Mouse (Mus musculus) thymus, postnatal 14 days (tissue): Measurements from ENCODE around the gene Prkag3.
A peak's percentile ranks its signal among the peaks of the same experiment; 100 is the strongest.

Source experiments
- DNase-seq: peaks from one replicate; pipeline ENCODE4 v3.0.0; 2021

The Prkag3 gene

DNA sequence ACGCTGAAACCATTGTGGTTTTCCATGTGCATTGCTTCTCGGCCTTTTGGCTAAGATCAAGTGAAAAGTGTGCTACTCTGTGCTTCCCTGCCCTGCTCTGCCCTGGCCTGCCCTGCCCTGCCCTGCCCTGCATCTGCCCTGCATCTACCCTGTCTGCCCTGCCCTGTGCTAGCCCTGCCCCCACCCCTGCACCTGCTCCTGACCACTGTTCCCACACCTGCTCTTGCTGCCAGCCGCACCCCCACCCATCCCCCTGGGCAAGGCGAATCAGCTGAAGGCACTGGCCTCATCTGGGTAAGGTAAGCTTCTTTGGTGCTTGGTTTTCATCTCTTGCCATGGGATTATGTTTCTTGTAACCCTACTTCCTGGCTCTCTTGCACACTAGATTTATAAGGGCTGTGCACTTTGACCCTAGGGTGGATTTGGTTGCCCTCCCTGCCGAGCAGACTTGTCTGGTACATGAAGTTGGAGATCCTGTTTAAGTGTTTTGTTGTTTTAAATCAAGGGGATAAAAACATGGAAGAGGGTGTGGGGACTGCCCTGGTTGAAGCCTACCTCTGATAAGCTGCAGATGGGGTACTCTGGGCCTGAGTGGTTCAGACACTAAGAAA, 5.3 kb upstream of the Prkag3 start:
- DNase-seq = peak; percentile 51

DNA sequence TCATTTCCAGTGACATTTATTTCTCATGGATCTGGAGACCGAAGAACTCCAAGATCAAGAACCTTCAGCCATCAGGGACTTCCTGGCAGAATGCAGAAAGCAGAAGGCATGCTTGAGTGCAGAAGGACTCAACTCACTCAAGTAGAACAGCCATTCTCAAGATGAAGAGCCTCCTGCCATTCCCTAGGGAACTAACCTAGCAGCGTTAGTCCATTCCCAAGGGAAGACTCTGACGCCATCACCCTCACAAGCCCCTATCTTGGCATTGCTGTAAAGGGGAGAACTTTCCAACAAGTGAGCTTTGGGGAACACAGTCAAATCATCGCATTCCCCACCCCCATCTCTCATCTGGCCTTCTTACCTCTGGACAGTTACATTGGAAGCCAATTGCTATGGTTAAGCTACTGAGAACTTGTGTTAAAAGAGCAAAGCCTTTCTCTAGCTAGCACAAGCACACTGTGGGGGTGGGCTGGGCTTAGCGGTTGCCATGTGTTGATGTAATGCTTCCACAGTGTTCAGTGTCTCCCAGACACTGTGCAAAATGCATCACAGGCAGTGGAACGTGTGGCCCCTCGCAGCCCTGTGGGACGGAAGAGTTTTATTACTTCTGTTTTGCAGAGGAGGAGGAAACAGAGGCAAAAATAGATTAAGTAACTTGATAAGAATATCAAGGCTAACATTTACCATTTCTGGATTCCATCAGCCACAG, 4.4 kb upstream of the Prkag3 start:
- DNase-seq = no peak

DNA sequence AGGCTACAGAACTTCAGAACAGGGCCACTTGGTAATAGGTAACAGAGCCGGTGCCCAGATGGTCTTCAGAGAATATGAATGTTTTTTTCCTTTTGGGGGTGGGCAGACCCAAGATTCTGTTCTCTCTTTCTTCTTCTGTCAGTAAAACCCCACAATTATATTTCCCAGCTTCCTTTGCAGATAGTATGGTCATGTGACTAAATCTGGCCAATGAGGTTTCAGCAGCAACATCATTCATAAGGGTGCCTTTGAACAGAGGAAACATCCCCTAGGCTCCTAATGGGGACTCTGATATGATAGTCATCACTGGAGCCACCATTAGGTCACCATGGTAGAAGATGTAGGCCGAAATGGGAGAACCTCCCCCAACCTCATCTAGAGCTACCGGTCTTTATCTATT, 3.8 kb upstream of the Prkag3 start:
- DNase-seq = no peak

DNA sequence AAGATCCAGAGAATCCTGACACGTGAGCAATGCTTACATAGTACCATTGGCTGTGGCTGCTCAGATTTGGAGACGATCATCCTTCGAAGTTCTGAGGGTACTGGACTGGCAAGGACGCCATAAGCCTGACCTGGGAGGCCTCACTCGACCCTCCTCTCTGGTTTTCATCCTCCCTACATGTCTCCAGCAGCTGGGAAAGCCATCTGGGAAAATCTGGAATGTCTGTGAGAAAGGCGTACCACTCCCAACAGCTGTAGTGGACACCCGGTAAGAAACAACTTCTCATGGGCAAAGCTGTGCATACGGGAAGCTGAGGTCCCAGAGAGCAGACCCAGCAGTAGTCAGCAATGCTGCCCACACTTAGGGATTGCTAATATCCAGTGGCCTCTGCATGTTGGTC, 3.1 kb upstream of the Prkag3 start:
- no peak for DNase-seq

DNA sequence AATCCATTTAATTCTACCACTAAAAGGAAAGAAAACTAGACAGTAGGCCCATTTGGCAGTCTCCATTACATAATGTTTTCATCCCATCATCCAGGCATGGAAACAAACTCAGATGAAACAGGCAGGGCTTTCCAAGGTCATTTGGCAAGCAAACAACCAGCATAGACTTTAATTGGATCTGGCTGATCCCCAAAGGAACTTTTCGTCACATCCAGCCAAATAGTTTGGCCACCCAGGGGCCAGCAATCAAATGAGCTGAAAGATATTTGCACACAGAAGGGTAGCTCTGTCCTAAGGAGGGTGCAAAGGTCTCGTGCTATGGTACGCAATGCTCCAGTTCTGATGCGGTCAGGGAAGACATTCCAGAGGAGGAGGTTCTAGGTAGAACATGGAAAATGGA, 1.7 kb upstream of the Prkag3 start:
- no peak for DNase-seq

DNA sequence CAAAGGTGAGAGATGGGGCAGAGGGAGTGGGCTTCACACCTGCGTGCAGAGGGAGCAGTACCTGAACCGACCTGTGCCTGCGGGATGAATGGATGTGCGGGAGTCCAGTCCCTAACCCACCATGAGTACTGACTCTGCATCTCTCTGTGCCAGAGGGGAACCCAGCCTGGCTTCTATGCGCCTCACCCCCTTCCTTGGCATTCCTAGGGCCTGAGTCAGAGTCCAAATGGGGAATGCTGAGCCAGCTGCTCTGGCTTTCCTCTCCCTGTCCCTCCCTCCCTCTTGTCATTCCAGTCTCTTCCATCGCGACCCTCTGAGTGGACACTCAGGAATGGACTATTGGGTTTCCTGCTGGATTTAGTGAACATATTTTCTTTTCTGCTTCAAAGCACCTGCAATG, 280 bp upstream of the Prkag3 start:
- no peak for DNase-seq

DNA sequence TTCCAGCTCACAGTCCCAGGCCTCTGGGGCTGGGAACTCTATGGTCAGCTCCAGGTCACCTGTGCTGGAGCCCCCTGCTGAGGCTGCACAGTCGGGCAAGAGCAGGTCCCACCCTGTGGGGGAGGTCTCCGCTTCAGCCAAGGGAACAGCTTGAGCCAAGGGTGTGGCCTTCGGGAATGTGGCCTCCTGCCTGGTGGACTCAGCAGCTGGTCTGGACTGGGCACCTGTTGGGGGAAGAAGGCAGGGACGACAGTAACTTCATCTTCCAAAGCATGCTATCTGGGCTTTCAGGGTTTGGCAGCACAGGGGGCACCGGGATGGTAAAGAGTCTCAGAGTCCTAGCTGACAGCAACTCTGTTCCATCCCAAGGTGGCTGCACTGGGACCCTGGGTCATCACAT, 1.7 kb downstream of the Prkag3 start:
- no peak for DNase-seq

DNA sequence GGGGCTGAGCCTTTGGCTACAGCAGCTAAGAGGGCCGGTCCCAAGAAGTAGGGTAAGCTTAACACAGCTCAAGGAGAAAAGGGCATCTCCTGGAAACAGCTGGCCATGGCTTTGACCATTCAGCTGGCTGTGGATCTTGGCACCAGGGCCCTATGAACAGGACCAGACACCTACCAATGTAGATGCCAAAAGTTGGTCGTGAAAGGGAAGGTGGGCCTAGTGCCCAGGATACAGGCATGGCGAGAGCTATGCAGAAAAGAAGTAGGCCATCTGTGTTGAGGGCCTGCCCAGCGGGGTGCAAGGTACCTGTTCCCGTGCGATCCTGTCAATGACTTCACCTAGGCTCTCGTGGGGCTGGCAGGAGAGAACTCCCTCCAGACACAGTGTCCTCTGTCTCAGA, 8.2 kb downstream of the Prkag3 start:
- no peak for DNase-seq

DNA sequence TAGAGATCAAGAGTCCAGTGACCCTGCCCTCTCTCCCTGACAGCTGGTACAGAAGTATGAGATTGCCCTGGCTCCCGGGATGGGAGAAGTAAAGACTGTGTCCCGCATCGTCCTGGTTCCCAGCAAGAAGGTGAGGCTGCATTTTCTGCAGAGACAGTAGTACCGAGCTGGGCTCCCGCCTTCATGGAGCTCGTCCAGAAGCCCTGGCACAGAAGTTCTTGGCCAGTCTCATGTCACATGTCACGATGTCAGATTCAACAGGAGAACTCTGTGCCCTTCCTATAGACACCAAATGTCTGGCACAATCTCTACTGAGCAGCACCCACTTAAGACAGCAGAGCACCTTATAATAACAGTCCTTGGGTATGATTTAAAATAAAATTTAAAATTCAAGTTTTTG, 11.5 kb downstream of the Prkag3 start:
- DNase-seq = no peak

DNA sequence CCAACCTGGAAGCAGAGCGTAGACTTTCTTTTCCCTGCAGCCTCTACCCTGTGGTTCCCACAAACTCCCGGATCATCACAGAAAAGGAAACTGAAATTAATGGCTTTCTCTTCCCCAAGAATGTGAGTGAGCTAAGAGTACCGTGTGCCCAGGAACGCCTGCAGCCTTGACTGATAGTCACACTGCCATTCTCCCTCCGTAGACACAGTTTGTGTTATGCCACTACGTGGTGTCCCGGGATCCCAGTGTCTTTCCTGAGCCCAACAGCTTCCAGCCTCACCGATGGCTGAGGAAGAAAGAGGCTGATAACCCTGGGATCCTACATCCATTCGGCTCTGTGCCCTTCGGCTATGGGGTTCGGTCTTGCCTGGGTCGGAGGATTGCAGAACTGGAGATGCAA, 12.0 kb downstream of the Prkag3 start:
- no peak for DNase-seq

DNA sequence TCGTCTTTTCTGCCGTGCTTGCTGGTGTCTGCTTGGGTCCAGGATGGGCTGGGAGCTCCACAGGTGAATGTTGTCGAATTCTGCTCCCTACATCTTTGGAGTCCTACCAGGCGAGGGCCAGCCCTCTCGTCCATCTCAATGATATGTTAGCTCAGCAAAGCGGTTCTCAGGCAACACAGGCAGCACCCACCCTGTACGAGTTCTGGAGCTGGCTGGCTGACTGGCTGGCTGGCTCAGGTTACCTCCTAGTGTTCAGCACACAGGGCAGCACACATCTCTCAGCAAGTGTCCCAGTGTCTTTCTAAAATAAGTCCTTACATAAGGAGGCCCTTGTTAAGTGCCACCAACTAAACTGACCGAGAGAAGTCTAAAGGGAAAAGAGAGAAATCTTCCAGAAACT, 20.6 kb downstream of the Prkag3 start:
- no peak for DNase-seq

DNA sequence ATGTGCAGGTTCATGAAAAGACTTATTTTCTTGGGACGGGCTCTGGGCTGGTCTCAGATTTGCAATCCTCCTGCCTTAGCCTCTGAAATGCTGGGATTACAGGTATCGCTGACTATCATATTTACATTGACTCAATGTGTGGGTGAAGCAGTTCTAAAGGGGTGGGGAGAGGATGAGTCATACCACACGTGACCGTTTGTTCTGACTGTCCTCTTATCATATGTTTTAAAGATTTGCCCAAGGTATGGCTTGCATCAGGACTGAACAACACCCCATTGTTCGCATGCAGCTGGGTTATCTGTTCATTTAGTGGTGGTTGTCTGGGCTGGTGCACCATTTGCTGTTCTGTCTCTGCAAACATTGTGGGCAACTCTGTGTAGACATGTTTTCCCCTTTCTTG, 22.3 kb downstream of the Prkag3 start:
- no peak for DNase-seq

DNA sequence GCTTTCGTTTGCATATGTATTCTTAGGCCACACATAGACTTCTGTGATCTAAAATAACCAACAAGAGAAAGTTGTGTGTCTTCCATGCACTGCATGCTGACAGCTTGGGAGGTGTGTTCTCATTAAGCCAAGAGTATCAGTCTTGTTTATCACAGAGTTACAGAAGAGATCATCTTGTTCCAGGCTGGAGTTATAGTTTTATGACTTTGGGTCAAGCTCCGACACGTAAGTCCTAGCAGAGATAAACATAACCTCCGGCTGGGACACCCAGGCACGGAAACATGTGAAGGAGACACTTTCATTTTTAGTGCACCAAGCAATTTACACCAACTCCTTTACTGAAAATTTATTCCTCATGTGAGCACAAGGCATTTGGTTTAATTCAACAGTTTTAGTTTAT, 22.9 kb downstream of the Prkag3 start:
- no peak for DNase-seq

DNA sequence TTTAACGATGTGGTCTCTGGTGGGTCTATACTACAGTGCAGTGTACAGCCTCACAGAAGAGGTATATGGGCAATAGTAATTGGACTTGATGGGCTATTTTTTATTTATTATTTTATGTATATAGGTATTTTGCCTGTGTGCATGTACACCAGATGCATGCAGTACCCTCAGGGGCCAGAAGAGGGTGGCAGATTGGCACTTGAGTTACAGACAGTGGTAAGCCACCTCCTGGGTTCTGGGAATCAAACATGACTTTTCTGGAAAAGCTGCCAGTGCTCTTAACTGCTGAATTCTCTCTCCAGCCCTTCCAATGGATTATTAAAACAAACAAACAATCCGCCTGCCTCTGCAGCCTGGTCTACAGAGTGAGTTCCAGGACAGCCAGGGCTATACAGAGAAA, 25.3 kb downstream of the Prkag3 start:
- DNase-seq = peak; percentile 36

DNA sequence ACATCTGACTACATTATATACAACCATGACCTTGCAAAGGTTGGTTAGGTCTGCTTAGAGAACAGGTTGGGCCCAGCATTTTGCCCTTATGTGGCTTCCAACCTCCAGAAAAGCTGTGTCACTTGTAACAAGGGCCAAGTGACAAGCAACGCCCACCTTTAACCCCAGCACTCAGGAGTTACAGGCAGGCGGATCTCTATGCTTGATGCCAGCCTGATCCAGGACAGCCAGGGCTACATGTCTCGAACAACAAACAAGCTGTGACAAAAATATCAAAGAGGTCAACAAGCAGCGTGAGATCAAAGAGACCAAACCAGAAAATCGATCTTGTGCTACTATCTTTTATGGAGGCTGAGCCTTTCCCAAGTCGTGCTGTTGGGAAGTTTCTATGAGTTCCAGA, 27.4 kb downstream of the Prkag3 start:
- no peak for DNase-seq

DNA sequence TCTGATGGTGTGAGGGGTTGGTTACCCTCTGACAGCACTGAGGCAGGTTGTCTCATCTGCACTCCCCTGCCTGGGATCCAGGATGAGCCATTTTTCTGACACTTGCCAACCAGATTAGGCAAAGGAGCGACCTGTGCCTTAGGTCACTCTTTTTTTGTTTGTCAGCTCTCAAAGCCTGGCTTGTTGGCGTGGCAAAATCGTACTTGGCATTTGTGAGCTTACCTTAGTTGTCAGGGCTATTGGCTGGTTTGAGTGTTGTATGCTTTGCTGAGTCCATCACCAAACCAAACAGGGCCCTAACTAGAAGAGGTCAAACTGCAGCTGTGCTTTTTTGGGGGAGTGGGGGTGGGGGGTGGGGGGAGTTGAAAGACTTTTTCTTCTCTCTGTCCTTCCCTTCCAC, 29.7 kb downstream of the Prkag3 start:
- no peak for DNase-seq

DNA sequence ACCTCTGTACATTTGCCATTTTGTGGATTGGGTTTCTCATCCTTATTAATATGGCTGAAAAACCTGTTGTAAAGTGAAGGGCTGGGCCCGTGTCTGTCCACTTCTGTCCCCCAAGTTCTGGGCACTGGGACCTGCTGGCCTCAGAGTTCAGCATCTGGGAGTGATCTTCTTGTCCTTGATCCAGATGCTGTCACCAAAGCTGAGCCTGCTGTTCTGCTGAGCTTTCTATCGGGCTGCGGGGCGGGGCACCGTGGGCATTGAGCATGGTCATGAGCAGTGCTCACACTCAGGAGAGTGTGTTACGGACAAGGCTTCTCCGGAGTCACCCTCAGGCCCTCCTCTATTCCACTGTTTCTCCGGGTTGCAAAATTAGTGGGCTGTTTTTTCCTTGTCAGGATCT, 30.9 kb downstream of the Prkag3 start:
- DNase-seq = no peak

DNA sequence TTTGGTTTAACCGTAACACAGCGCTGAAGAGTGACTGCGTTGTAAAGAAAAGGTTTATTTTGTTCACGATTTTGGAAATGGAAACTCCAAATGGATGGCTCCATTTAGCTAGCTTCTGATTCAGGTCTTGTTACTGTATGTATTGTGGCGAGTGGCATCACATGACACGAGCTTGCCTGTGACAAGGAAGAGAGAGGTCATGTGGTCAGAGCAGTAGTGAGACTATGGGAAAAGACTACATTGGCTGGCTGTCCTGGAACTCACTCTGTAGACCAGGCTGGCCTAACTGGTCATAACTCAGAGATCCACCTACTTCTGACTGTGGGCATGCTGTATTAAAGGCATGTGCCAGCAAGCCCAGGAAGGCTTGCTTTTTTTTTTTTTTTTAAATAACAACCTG, 33.1 kb downstream of the Prkag3 start:
- DNase-seq = no peak

DNA sequence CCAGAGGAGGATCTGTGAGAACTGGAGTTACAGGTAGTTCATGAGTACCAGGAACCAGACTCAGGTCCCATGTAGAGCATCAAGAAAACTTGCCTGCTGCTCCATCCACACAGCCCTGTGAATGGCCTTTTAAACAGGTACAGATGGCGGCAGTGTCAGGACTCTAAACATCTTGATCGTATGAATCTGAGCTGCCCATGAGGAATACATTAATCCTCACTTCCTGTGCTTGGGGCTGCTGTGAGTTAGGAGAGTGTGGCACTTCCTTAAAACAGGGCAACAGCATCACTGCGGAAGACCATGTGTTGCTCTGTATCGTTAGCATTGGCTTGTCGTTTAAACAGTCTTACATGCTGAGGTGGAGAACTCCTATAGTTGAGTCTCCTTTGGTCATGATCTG, 33.6 kb downstream of the Prkag3 start:
- DNase-seq = no peak

DNA sequence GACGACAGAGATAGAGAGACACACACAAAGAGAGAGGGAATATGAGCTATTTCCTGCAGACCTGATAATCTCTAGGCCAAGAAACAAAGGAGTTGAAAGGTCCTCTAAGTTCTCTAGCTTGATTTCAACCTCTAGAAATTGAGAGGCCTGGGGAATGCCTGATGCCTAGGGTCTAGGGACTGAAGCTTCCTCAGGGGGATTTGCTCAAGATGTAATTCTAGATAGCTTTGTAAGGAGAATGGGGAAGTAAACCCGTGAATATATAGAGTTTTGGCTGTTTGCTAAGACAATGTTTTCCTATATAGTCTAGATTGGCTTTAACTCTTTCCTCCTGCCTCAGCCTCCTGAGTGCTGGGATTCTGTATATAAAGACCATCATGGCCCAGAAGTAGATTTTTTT, 34.1 kb downstream of the Prkag3 start:
- no peak for DNase-seq

DNA sequence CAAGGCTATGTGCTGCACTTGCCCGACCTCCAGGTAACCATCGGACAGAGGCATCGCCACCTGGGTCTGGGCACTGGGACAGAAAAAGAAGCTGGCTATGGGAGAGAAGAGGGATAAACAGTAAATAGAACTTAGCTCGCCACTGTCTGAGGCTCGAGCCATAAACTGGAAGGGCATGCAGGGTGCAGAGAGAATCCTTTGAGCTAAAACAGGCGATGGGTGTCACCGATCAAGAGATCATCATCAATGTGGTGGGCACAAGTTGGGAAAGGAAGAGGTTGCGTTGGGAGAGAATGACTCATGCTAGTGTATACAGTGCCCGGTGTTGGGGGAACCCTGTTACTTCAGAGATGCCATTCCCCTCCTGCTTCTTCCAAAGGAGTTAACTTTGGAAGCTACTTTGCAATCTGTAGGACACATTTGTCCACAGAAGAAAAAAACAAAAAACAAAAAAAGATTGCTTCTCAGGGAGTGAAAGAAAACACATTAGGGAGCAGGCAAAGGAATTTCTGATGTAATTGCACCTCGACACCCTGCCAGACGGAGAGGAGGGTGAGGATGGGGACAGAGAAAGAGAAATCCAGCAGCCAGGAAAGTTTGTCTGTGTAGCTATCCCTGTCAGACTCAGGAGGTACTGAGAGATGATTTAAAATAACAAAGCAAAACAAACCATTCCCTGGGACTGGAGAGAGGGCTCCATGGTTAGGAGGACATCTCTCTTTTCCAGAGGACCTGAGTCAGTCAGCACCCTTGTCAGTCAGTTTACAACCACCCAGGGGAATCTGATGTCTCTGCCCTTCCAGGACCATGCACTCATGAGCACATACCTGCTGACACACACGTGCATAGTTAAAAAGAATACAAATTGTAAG, 34.9 kb downstream of the Prkag3 start:
- no peak for DNase-seq

DNA sequence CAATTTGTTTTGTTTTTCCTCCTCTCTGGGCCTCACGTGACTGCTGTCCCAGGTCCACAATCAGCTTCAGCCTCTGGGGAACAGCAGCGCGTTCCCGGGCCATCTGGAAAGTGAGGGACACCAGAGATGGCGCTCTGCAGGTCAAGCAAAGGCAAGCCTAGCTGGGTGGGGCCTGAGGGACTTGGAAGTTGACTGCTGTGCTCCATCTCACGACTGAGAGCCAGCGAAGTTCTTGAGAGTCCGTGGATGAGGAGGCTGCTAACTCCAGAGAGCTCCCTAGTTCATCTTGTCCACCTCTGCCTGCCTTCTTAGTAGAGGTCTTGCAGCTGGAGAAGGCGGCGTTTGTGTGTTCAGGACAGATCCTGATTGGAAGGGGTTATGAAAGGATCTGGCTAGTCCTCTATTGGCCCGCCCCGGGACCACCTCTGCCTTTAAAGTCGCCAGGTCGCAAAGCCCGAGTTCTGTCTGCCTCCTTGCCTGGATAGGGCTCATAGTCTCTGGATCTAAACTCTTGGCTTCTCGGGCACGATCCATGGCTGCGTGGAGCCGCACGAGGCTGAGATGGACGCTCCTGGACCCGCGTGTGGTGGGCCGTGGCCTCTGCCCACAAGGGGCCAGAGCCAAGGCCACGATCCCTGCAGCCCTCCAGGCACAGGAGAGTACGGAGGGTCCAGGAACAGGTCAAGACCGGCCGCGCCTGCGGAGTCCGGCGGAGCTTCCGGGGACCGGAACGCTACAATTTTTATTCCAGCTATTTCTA, 35.7 kb downstream of the Prkag3 start, which contains the start of gene Cyp27a1:
Gene Cyp27a1 (plus strand): TSS at position 476 of the 760 bp plus-strand sequence.
- DNase-seq = no peak

DNA sequence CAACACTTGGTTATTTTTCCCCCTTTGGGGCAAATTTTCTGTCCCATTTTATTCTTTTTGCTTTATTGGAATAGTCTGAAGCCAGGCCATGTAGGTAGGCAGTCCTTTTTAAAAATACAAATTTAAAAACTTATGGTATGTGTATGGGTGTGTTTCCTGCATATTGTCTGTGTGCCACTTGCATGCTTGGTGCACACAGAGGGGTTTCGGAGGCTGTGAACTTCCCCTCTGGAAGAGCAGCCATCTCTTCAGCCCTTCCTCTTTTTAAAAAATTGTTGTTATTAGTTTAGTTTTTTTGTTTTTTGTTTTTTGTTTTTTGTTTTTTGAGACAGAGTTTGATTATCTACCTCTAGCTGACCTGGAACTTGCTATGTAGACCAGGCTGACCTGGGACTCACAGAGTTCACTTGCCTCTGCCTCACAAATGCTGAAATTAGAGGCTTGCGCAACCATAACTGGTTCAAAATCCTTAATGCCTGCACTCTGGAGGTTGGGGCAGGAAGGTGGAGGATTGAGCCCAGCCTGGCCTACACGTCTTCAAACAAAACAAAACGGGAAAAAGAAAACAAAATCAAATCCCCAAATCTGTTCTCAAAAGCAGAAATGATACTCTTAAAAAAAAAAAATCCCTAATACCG, 36.4 kb downstream of the Prkag3 start:
- no peak for DNase-seq
